ENCODE assay signal across 22 mouse cellular contexts in genomic region chr4:127594081-127594480, GRCm38 (mm10).
DNase-seq lines count a peak whose midpoint lies in the region; ATAC-seq and TF ChIP-seq lines count a peak whose summit lies in the region.
"Had no signal": no experiment of that assay in that cellular context is flagged by ENCODE, and none has a peak within 500 bp of the region (broad histone marks: within the 10 kb centered on the region; RNA-seq: fewer than 3 reads in every experiment).

No protein-coding gene starts in this region.

- TF ChIP-seq CTCF in hindbrain, postnatal 0 days (IDR thresholded peaks at IDR 0.05; ENCODE audit: low read depth), result no peak
- no peak for TF ChIP-seq CTCF in brain, embryonic 14.5 days (IDR thresholded peaks at IDR 0.05; ENCODE audit: borderline replicate concordance, extremely low read depth, insufficient read depth, insufficient read length)
- no peak for TF ChIP-seq CTCF in layer of hippocampus, adult 2 months (conservative IDR thresholded peaks at IDR 0.05)

- H3K9me3 ChIP-seq in hindbrain, postnatal 0 days (ENCODE audit: low read length), result no peaks in the 10 kb centered on the region
- no peaks in the 10 kb centered on the region for H3K9me3 ChIP-seq in hindbrain, embryonic 14.5 days (ENCODE audit: control insufficient read depth, low read length)
- H3K9me3 ChIP-seq: neural tube, embryonic 13.5 days had no signal

- H3K27me3 ChIP-seq in hindbrain, postnatal 0 days (ENCODE audit: insufficient read depth, low read length), result no peaks in the 10 kb centered on the region
- no peaks in the 10 kb centered on the region for H3K27me3 ChIP-seq in hindbrain, embryonic 14.5 days (ENCODE audit: control insufficient read depth, insufficient read depth, low read length)
- H3K27me3 ChIP-seq: neural tube, embryonic 13.5 days had no signal

- WGBS in hindbrain, postnatal 0 days, result 47% methylated on average over 8 of the region's 8 CpGs
- 49% methylated on average over 8 of the region's 8 CpGs for WGBS in hindbrain, embryonic 14.5 days

- H3K4me3 ChIP-seq in hindbrain, postnatal 0 days (ENCODE audit: low read length), result no peak overlapping the region
- H3K4me3 ChIP-seq in hindbrain, embryonic 14.5 days (replicated peaks; ENCODE audit: low read length), result no peak overlapping the region
- H3K4me3 ChIP-seq in layer of hippocampus, adult 2 months, result no peak overlapping the region
- H3K4me3 ChIP-seq: erythroblast, embryonic 14.5 days; neural tube, embryonic 13.5 days had no signal

- H3K36me3 ChIP-seq in hindbrain, postnatal 0 days (ENCODE audit: insufficient read depth, low read length), result no peaks in the 10 kb centered on the region
- H3K36me3 ChIP-seq in hindbrain, embryonic 14.5 days (replicated peaks; ENCODE audit: control insufficient read depth, insufficient read depth), result no peaks in the 10 kb centered on the region
- H3K36me3 ChIP-seq: neural tube, embryonic 13.5 days had no signal

- H3K27ac ChIP-seq in hindbrain, postnatal 0 days, result no peak overlapping the region
- no peak overlapping the region for H3K27ac ChIP-seq in hindbrain, embryonic 14.5 days
- H3K27ac ChIP-seq in layer of hippocampus, adult 2 months, result no peak overlapping the region
- H3K27ac ChIP-seq: liver, embryonic 14.5 days; neural tube, embryonic 13.5 days had no signal

- no peak overlapping the region for H3K9ac ChIP-seq in hindbrain, postnatal 0 days (replicated peaks; ENCODE audit: low read length)
- no peak overlapping the region for H3K9ac ChIP-seq in hindbrain, embryonic 14.5 days
- H3K9ac ChIP-seq: liver, embryonic 14.5 days; lung, embryonic 14.5 days; neural tube, embryonic 13.5 days had no signal

- no peak for TF ChIP-seq POLR2A in brain, embryonic 14.5 days (IDR thresholded peaks at IDR 0.05; ENCODE audit: borderline replicate concordance, extremely low read depth, insufficient read depth, insufficient read length, poor library complexity, severe bottlenecking)

- no peak for ATAC-seq in hindbrain, postnatal 0 days
- ATAC-seq in hindbrain, embryonic 14.5 days (ENCODE audit: low FRiP score), result no peak
- ATAC-seq: intestine, postnatal 0 days had no signal

- H3K4me1 ChIP-seq in hindbrain, postnatal 0 days (ENCODE audit: insufficient read depth, low read length), result no peaks in the 10 kb centered on the region
- no peaks in the 10 kb centered on the region; the same call in 1 of the 2 replicates for H3K4me1 ChIP-seq in hindbrain, embryonic 14.5 days (replicated peaks; ENCODE audit: control insufficient read depth, insufficient read depth, low read length)

- DNase-seq in hindbrain, postnatal 0 days (ENCODE audit: low spot score), result peak; percentile 64
- no peak for DNase-seq in hindbrain, embryonic 14.5 days (ENCODE audit: low spot score)
- peak; percentile 7 for DNase-seq in kidney, postnatal 14 days
- DNase-seq in kidney, adult 18-20 months, result no peak
- peak; percentile 22 for DNase-seq in brain, adult 2 months (ENCODE audit: low read depth, low spot score)
- peak; percentile 35 for DNase-seq in brain, embryonic 14.5 days (ENCODE audit: low read depth)
- DNase-seq in spleen, postnatal 14 days (ENCODE audit: low spot score in 2 of 2), result no peak
- no peak for DNase-seq in layer of hippocampus, adult 2 months (ENCODE audit: low spot score in 2 of 2)
- DNase-seq: adrenal gland, postnatal 36 days; B cell, adult 2 months; cerebellum, adult 8-10 months; gastrocnemius, postnatal 10 days; heart, postnatal 14 days; liver; lung, embryonic 14.5 days; lung, postnatal 14 days; right cerebral cortex, postnatal 14 days; thymus, postnatal 14 days had no signal

- H3K4me2 ChIP-seq in hindbrain, postnatal 0 days (ENCODE audit: low read depth, low read length), result no peak overlapping the region
- H3K4me2 ChIP-seq in hindbrain, embryonic 14.5 days (replicated peaks), result no peak overlapping the region
- H3K4me2 ChIP-seq: lung, embryonic 14.5 days; neural tube, embryonic 13.5 days had no signal

Comparison
In these comparisons a context has a peak if more than half of its experiments do, and no peak if none do; other contexts are left out.
1. DNase-seq: peak in hindbrain, postnatal 0 days (single experiment), kidney, postnatal 14 days (single experiment), brain, adult 2 months (single experiment) and brain, embryonic 14.5 days (single experiment); none in hindbrain, embryonic 14.5 days (single experiment), kidney, adult 18-20 months (single experiment), spleen, postnatal 14 days (0 of 2) and layer of hippocampus, adult 2 months (0 of 2).